Mouse (Mus musculus) skeletal muscle tissue, postnatal 0 days (tissue): ENCODE results near the gene Plek. TPM values are rescaled to one million over a fixed set of nuclear protein-coding genes. Genes with fewer than 3 reads are reported as not detected.

Source experiments
- polyA plus RNA-seq: library from polyadenylated mRNA; unstranded; fragments of >200 nt; fragmentation: Nextera tagmentation; extraction: Ambion mirVana; gene quantifications from 2 replicates; pipeline ENCODE4 v1.2.1, GENCODE M21; 2015

The Plek gene
- 2.7 and 3.8 TPM in 2 replicates for polyA plus RNA-seq

DNA sequence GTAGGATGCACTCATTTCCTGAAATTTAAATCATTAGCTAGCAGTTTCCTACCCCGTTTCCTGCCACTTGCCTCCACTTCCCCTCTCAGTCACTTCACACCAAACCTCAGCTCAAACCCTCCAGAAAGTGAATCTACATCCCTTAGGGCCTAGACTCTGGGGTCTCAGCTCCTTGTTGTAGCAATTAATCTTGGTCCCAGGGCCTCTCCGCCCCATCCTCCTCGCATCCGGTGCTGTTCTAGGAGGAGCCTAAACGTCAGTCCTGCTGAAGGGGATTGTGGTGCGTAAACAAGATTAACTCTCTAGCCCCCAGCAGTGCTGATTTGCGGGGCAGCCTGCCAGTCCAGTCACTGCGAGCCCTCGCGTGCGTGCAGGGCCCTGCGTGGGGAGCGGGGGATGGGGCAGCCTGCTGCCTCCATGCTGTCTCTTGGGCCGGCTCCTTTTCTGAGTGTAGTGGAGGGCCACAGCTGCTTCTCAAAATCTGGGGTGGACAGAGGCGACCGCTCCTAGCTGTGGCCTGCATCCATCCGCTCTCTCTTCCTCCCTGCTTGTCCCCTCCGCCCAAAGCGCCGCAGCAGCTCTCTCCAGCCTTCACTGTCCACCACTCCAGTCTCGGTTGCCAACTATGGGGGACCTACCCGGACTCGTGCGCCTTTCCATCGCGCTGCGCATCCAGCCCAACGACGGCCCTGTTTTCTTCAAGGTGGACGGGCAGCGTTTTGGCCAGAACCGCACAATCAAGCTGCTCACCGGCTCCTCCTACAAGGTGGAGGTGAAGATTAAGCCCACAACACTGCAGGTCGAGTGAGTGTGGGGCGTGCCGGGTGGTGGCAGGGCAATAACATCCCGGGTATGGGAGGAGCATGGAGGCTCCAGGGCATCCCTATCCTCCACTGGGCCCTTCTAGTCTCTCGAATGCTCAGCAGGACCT is at the start of gene Plek, which contains the start of gene Cnrip1:
Gene Plek, minus strand, starts transcription at position 837 of the 931 bp plus-strand sequence.
Gene Cnrip1, plus strand, starts transcription at position 42 of the 931 bp plus-strand sequence.

DNA sequence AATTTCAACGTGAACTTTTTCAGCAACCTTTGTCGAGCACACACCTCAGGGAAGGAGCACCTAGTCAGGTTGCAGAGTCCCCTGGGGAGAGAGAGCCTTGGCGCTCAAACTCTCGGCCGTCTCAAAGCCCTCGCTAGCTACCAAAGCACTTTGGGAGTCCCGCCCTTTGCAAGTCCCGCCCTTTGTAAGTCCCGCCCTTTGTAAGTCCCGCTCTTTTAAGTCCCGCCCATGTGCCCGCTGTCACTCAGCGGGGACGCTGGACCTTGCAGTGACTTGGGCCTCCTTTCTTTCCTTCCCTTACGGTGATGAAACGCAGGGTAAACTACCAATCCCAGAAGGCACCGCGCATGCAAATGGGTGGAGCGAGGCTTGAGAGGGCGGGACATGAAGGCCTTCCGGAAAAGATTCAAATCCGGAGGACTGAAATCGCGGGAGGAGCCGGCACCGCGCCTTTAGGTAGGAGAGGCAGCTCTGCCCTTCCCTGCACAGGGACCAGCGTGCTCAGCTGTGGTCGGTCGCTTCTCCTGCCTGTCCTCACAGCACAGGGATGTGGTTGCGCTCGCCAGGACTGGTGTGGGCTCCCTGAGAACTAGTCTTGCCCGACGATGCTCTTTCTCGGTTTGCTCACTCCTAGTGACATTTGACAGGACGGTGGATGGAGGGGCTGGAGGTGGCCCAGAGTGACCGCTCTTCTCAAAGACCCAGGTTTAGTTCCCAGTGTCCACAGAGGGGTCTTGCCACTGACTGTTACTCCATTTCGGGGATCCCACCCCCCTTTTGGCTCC is 101.0 kb downstream of the Plek start, which contains the start of gene Fbxo48:
Gene Fbxo48, plus strand, starts transcription at position 400 of the 785 bp plus-strand sequence.

Other genes with a start within 250 kb of the Plek start
- 0.26 and 0.45 TPM in 2 replicates for gene Fbxo48, start 101.0 kb downstream of the Plek start, polyA plus RNA-seq
- 19.8 and 21.9 TPM in 2 replicates for gene Cnrip1, start 795 bp downstream of the Plek start, polyA plus RNA-seq
- gene Ppp3r1, start 106.9 kb upstream of the Plek start, polyA plus RNA-seq = 119 and 136 TPM in 2 replicates
- gene Wdr92, start 129.7 kb upstream of the Plek start, polyA plus RNA-seq = 11.5 and 12.2 TPM in 2 replicates
- 54.4 and 60.5 TPM in 2 replicates for gene Pno1, start 159.2 kb upstream of the Plek start, polyA plus RNA-seq
- gene C1d, start 205.2 kb upstream of the Plek start, polyA plus RNA-seq = 69.8 and 80.6 TPM in 2 replicates